Mouse (Mus musculus) left cerebral cortex, adult 2 months (tissue): ENCODE measurements around the gene Ror2. TPM values are rescaled to one million over a fixed set of nuclear protein-coding genes. Genes with fewer than 3 reads are reported as not detected.

Source experiments
- DNase-seq, 2 experiments: peaks; one replicate each; pipeline ENCODE4 v3.0.0; 2021 to 2022; ENCODE audit warnings: low spot score in 2 of 2, mixed read lengths in 1 of 2; ENCODE audit errors: extremely low spot score in 1 of 2
- H3K27ac ChIP-seq: fragments of 200-600 bp; 2 replicates; pipeline ENCODE4 v1.8.1; 2022
- H3K4me3 ChIP-seq: fragments of 200-600 bp; 2 replicates; pipeline ENCODE4 v1.8.1; 2022
- CTCF ChIP-seq: fragments of 200-600 bp; IDR thresholded peaks from 2 replicates; pipeline ENCODE4 v1.8.1; 2022; ENCODE audit warnings: antibody characterized with exemption, mild to moderate bottlenecking, moderate library complexity
- intact Hi-C: fragments of 180-260 bp; cut with DNase I; formaldehyde crosslinking; loops from one replicate; pipeline ENCODE4 v1.15.1; 2025
- total RNA-seq, 2 experiments: library from RNA; stranded (reverse); gene quantifications; 2 replicates each; pipeline ENCODE4 v1.2.3; 2021

Gene Ror2
- total RNA-seq, 2 experiments from 2014 or later: 1.0 to 1.4 TPM

DNA sequence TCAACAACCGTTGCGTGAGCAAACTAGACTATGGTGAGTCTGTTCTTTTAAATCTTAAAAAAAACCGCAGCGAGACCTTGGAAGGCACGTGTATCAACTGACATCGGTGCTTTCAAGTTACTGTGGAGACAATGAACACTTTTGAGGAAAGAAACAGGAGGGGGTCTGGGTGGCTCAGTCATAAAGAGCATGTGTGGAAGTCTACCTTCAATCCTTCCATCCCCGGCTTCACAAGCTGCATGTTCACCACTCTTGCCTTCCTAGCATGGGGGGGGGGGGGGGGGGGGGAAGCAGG lies 108.6 kb downstream of the Ror2 start:
- intact Hi-C loops: no loop called here
- TF ChIP-seq CTCF: no peak
- Histone ChIP-seq H3K27ac (no peak overlapping the region), H3K4me3 (no peak overlapping the region)
- no peak for DNase-seq

DNA sequence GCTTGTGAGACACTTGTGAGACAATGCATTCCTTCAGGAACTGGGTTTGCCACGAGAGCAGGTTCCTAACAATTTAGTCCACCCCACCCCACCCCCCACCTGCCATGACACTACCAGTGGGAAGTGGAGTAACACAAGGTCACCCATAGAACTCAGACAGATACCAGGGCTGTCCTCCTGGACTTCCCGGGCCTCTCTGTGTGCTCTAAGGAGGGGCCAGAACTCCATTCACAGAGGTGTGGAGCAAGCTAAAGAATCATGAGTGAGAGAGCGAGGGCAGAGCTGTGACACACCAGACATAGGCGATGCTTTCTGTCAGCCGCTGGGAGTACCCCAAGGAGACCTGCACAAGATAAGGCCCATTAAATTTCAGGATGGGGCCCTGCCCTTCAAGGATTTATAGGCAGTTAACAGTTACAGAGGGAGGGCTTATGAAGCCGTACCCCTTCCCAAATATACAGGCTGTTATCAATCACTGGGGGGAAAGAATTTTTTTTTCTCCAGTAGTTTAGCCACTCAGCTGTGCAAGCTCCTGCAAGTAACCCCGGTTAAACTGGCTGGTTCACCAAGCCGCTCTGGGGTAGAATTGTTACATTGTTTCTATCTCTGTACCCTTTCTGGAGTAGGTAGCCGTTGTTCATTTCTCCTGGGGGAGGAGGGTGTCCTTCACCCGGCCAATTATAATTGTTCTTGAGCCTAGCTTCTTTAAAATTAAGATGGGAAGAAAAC lies 109.1 kb downstream of the Ror2 start:
- intact Hi-C loops: no loop called here
- DNase-seq: no peak
- no peak overlapping the region for H3K4me3 ChIP-seq
- H3K27ac ChIP-seq: no peak overlapping the region
- no peak for TF ChIP-seq CTCF

DNA sequence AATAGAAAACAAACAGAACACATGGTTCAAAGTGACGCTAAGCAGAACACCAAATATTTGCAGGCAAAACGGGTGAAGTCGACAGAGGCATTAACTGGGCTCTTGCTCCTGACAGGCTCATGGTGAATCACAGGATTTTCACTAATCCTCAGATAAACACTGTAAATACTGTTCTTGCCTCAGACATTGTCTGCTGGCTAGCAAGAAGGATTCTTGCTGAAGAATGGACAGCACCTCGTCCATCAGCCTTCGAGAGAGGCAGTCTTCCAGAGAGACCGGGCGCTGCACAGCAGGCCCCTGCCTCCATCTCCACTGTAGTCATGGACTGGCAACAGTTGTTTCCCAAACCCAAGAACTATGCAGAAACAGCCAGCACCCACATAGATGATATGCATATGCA lies 110.9 kb downstream of the Ror2 start:
- no peak for TF ChIP-seq CTCF
- Histone ChIP-seq H3K27ac (no peak overlapping the region), H3K4me3 (no peak overlapping the region)
- intact Hi-C loops: no loop called here
- DNase-seq: no peak

DNA sequence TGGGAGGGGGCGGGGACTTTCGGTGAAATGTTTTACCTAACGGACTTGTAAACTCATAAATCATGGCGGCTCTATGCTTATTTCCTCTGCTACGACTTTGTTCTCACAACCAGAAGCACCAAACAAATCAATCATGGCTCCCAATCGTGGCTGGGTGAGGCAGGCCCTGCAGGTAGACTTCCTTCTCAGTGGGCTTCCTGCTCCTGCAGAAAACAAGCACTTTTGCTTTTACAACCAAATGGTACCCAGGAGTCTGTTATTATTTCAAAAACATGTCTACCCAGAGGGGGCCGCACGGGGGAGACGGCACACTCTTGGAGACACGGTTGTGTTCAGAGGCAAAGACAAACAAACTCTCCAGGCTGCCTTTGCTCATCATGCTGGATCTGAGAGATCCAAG lies 122.3 kb downstream of the Ror2 start:
- H3K27ac ChIP-seq: no peak overlapping the region
- no peak for DNase-seq
- intact Hi-C loops: no loop called here
- no peak for TF ChIP-seq CTCF
- H3K4me3 ChIP-seq: no peak overlapping the region

DNA sequence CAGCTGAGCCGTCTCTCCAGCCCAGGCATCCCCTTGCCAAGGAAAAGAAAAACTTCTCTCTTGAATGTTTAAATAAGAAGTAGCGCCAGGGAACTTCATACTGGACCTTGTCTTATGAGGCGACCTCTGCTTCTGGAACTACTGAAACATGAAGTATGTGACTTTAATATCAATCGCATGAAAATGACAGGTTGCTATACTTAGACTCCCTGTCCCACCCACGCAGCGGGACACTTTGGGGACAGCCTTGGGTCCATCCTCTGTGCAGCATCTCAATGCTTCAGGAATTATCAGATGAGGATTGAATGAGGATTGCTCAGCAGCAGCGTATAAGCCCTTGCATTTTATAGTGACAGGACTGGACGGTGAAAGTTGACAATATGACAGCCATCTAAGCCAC lies 122.9 kb downstream of the Ror2 start:
- no peak overlapping the region for H3K4me3 ChIP-seq
- no peak overlapping the region for H3K27ac ChIP-seq
- intact Hi-C loops: no loop called here
- TF ChIP-seq CTCF: no peak
- no peak for DNase-seq

DNA sequence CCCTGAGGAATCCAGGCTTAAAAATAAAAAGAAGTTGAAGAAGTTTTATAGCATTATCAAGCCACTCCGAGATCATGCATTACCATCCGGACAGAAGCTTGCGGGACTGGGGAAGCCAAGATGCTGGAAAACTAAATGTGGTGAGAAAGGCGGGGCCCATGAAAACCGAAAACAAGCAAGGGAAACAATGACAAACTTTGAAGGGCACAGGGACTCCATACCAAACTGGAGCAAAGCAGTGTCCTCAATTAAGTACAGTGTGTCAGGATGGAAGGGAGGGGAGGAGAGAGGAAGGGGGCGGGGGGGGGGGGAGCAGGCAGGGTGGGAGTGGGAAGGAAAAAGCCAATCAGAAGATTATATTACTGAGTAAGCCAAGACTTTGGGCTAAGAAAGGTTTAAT lies 126.4 kb downstream of the Ror2 start:
- TF ChIP-seq CTCF: no peak
- DNase-seq: no peak
- intact Hi-C loops: no loop called here
- Histone ChIP-seq H3K27ac (no peak overlapping the region), H3K4me3 (no peak overlapping the region)

DNA sequence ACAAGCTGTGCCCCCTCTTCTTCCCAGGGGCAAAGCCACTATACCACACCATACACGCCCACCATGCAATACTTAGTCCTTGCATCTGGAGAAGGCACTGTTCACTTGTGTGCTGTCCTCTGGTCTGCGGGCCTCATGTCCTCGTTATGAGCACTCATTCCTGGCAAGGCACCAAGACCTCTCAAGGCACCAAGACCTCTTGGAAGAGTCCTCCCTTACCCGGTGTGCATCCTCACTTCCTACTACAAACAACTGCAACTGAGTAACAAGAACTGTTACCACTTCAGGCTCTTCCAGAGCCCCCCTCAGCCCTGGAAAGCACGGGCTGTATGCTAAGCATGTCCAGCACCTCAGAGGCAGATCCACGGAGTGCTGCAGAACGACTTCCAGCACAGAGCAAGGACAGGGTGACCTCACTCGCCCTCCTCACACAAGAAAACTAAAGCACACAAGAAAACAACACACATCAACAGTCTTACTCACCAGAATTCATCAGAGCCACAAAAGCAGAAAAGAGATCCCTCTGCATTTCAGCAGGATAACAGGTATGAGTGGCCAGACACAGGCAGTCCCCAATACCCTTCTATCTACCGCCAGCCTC lies 127.4 kb downstream of the Ror2 start:
- Histone ChIP-seq H3K27ac (no peak overlapping the region), H3K4me3 (no peak overlapping the region)
- intact Hi-C loops: no loop called here
- no peak for DNase-seq
- no peak for TF ChIP-seq CTCF

DNA sequence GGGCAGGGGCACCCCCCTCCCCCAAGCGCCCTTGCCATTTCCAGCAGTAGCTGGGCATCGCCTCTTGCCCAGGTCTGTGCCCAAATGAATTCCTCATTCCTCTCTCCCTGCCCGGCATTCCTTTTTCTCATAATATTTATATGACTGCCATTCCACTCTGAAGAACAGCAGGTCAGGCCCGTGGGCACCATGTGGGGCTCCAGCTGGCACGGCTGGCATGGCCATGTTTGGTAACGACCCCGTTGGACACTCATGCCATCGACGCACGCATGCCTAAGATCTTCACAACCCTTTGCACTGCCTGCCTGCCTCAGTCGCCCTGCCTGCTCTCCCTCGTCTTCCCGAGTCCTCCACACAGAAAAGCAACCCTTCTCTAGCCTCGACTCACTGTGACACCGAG lies 129.0 kb downstream of the Ror2 start:
- no peak for DNase-seq
- TF ChIP-seq CTCF: no peak
- no peak overlapping the region for H3K4me3 ChIP-seq
- intact Hi-C loops: no loop called here
- H3K27ac ChIP-seq: no peak overlapping the region

DNA sequence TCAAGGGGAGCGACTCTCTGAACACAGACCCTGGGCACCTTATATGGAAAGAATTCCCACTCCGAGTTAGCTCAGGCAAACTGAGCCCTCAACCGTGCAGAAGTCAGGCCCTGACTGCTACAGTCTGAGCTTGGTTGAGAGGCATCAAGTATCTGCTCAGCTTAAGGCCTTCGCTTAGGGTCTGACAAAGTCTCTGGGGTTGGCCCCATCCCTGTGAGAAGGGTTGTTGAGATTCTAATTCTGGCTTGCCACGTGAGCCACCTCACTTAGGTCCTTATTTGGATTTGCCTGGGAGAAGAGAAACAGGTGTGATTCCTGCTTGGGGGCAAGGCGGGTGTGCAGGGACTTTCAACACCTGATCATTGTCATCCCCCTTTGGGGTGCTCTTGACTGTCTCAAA lies 129.6 kb downstream of the Ror2 start:
- no peak overlapping the region for H3K4me3 ChIP-seq
- no peak for TF ChIP-seq CTCF
- H3K27ac ChIP-seq: no peak overlapping the region
- DNase-seq: no peak
- intact Hi-C loops: no loop called here

DNA sequence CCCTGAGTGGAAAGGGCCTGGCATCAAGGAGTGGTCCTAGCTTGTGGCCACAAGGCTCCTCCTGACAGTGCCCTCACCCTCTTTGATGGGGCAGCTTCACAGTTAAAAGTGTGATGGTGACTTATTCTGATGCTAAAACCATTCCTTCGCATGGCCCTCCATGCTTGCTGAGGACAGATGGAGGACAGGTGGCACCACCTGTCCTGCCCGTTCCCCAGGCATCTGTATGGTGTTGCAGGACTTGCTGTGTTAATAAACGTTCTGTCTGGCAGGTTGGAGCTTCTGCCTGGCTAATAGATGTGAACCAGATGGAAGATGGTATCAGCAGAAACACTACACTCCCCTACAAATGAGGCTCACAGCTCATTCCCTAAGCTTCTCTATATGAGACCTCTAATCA lies 140.4 kb downstream of the Ror2 start:
- intact Hi-C loops: no loop called here
- no peak for DNase-seq
- no peak overlapping the region for H3K27ac ChIP-seq
- TF ChIP-seq CTCF: no peak
- no peak overlapping the region for H3K4me3 ChIP-seq

DNA sequence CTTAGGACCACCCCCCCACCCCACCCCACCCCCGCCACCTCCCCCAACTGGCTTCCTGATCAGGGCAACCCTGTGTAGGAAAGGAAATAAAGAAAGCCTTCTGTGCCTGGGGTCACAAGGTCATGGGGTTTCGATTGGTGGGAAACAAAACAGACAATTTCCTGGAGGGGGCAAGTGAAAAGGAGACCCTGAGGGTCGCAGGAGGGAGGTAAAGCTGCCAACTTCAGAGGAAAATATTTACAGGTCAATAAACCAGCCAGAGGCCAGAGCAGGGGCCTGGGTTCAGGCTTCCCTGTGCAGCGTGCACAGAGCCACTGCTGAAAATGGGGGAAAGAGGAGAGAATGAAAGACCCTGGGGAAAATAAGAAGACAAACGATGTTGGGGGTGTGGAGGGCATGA lies 142.8 kb downstream of the Ror2 start:
- intact Hi-C loops: no loop called here
- H3K4me3 ChIP-seq: no peak overlapping the region
- no peak for DNase-seq
- no peak overlapping the region for H3K27ac ChIP-seq
- TF ChIP-seq CTCF: no peak

DNA sequence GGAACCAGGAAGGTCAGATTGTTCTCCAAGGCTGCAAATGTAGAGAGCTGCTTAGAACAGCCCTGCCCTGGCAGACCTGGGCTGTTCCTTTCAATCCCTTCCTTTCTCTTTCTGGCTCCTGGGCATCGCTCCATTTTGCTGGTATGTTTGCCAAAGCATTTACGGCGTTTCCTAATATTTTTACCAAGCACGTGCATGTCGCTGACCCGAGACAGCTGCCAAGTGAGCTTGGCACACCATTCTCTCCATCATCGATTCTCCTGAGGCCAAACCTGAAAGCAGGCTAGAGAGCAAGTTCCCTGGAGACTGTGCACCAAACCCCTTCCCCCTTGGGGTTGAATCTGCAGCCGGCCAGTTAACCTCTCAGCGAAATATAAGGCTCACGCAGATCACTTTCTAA lies 143.7 kb downstream of the Ror2 start:
- intact Hi-C loops: no loop called here
- DNase-seq: no peak
- no peak overlapping the region for H3K4me3 ChIP-seq
- TF ChIP-seq CTCF: no peak
- no peak overlapping the region for H3K27ac ChIP-seq

DNA sequence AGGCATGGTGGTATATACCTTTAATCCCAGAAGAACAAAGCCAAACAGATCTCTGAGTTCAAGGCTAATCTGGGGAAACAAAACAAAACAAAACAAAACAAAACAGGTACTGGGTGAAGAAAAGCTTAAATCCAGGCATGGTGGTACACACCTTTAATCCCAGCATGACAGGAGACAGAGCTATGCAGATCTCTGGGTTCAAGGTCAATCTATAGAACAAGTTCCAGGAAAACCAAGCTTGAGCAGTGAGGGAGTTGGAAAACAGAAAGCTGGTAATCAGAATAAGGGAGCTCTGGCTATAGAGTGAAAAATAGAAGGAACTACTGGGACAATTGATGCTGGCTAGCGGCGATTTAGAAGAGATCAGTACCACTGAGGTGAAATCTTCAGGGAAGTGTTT lies 145.6 kb downstream of the Ror2 start:
- no peak overlapping the region for H3K27ac ChIP-seq
- no peak overlapping the region for H3K4me3 ChIP-seq
- DNase-seq: no peak
- no peak for TF ChIP-seq CTCF
- intact Hi-C loops: no loop called here
